Mouse (Mus musculus) bone marrow macrophage, adult 2 months (primary cell): Measurements from ENCODE around the gene Kif20b.

Experiments
- CTCF ChIP-seq: IDR thresholded peaks from 2 replicates; pipeline ENCODE4 v1.5.1; 2012; ENCODE audit warnings: low read depth, mild to moderate bottlenecking, low read length, moderate library complexity
- POLR2A ChIP-seq: IDR thresholded peaks from 2 replicates; pipeline ENCODE4 v1.6.1; 2012; ENCODE audit warnings: mild to moderate bottlenecking, low read depth, low read length, borderline replicate concordance

GRCm38 (mm10) chr19:34882443-34882842, 39.7 kb upstream of the Kif20b start:
- no peak for TF ChIP-seq POLR2A
- no peak for TF ChIP-seq CTCF
